Mouse (Mus musculus) right cerebral cortex, postnatal 25 days (tissue): ENCODE measurements around the gene Aspm.
"Not testable (repeated sequence)": the region's sequence is repeated elsewhere in the genome, so short reads cannot be mapped to it uniquely, and the experiment has no call there.

Experiments used
- DNase-seq: peaks from one replicate; pipeline ENCODE4 v3.0.0; 2022

Gene Aspm

DNA sequence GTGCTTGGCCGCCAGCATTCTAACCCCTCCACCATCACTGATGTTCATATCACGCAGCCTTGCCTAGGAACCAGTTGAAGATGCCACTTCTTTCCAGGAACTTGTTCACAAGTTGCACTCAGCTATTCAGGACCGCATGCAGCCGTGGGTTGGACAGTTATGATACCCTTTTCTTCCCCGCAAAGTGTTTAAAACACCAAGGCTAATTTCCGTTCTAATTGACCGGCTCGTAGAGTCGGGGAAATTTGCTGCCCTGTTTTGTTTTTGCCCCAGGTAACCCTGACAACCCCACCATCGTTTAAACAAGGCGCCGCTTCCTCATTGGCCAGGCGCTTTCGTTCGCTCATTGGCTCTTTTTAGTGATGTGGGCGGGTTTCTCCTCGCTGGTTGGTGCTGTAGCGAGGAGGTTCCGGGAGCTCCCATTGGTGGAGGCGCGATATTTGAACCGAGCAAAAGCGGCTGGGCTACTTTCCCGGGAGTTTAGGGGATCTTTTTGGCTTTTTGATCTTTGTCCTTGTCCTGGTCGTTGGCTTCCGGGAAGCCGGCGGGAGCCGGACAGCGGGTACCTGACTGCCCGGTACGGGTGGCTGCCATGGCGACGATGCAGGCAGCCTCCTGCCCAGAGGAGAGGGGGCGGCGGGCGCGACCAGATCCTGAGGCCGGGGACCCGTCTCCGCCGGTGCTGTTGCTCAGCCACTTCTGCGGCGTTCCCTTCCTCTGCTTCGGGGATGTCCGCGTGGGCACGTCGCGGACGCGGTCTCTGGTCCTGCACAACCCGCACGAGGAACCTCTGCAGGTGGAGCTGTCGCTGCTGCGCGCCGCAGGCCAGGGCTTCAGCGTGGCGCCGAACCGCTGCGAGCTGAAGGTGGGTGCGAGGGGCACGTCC lies at the start of gene Aspm:
Aspm (plus strand) TSS at position 433 of the 886 bp plus-strand sequence.
- peak; percentile 84 for DNase-seq

DNA sequence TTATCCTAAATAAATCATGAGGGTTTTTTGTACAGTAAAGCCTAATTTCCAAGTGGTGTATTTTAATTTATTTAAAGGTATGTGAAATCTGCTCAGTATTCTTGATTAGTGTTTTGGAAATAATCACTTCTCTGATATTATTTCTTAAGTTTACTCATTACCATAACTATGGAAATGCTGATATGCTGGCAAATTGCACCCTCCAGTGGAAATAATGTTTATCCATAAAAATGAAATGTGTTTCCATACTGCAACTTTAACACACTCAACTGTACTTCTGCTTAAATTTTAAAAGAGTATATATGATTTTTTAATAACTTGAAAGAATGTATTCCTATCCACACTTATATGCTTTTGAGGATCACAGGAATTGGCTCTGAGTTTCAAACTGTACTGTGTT lies 48.8 kb upstream of the Aspm start:
- no peak for DNase-seq

DNA sequence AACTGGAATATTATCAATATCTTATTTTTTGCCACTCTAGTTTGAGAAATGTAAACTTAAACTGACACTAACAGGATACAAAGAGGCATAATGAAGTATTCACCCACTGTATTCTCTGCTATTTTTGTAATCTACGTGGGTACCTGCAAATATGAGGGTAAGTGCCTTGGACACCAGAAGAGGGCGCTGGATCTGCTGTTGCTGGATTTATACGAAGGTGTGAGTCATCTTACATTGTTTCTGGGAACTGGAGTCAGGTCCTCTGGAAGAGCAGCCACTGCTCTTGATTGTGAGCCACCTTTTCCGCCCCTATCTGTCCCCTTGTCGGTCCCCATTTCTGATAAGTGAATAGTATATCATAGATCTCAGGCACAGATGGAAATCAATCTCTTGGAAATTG lies 46.9 kb upstream of the Aspm start:
- DNase-seq, result no peak

DNA sequence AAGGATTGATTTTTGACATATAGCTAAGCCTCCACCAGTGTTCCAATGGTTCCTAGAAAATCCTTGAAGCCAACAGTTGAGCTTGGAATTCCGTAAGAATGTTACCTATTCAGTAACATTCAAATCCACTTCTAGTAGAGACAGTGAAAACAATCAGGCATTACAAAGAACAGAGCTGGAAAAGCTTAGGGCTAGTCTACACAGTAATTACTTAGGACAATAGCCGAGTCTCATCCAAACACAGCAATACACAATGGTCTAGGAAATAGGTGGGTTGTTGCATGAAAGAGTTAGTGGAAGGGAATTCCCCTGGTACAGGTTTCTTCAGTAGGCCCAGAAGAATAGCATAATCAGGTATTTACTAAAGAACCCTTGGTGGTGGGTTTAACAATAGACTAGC lies 42.2 kb upstream of the Aspm start:
- not testable (repeated sequence) for DNase-seq

DNA sequence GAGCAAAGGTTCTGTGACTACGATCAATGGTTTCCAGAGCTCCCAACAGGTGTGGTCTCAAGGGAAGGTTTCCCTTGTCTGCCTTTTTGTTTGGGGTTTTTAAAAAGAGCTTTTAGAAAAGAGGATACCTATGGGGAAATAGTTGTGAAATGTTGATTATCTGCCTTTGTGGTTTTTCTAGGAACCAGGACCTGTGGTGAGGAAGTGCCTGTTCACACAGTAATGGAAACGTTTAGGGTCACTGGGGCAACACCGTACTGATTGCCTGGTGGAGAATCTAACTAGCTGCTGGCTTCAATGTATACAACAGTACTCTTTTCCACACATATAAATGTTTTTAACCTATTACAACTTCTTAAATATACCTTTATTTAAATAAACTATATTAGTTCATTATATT lies 41.1 kb upstream of the Aspm start:
- DNase-seq, result no peak

DNA sequence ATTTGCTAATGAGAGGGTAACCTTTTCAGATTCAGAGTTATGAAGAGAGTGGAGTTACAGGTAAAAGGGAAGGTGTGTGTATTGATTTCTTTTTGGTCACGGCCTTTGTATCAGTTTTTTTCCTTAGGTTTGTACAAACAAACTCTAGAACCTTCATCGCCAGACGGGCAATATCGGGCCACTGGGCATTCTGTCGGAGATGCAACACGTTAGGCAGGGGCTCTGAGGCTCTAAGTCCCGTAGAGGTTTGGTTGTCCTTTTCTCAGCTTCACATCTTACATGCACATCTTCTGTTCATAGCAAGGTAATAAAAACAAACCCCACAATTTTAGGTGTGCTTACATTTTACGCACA lies 33.1 kb upstream of the Aspm start:
- DNase-seq, result no peak

DNA sequence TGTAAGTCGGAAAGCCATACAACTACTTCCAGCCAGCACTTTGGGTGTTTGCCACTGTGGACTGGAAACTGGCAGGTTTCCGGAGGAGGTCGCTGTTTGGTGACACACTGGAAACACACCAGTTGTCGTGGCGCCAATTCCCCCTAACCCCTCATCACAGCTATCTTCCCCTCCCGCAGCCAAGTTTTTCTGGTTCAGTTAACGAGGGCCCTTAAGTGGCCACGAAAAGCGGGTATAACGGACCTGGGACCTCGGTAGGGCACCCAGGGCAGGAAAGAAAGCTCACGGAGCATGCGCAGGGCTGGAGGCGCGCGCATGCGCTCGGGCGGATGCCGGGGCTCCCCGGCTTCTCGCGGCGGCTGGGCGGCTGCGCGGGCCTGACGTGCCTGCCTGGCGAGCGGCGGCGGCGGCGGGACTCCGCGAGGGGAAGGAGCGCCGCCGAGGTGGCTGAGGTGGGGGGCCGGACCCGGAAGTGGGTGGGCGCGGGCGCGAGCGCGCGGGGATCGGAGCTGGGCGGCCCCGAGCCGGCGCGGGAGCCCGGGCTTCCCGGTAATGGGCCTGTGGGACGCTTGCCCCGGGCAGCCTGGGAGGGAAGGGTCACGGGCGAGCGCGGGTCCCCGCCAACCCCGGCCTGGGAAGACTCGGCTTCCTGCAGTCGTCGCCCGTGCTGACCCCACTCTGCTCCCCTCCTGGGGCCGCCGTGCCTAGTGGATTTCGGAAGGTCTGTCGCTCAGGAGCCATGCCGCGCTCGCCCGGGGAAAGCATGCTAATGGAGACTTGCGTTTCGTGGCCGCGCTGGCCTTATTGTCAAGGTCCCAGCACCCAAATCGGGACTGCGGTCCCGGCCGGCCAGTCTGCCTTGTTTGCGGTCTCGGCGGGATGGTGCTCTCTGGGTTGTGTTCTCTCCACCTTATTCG lies 32.4 kb upstream of the Aspm start, which contains the start of gene Zbtb41:
Zbtb41 (plus strand) TSS at position 414 of the 917 bp plus-strand sequence.
- DNase-seq, result peak; percentile 91

DNA sequence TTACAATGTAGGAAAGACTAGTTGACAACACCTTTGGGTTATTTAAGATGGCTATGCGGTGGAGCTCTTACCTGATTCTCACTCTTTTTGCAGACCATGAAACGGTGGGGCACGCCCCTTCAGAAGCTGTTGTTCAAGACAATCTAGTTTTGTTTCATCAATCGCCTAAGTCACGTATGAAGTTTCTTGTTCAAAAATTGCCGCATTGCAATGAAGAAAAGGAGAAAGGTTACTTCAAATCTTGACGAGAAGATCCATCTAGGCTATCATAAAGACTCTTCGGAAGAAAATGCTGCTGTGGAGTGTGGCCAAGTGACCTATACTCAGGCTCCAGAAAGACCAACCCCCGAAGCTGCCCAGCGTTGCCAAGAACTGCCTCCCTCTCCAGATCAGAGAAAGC lies 31.6 kb upstream of the Aspm start:
- DNase-seq, result no peak

DNA sequence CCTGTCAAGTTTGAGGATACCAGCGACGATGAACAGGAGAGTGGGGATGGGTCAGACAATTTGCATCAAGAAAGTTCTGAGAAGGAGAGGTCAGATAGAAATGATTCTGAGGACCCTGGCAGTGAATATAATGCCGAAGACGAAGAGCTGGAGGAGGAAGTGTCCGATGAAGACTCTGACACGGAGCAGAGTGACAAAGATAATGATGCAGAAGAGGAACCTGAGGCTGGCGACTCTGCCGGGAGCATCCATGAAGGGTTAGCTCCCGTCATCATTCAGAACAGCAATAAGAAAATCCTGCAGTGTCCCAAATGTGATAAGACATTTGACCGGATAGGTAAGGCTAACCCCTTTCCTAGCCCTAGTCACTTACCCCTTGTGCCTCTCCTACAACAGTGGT lies 30.6 kb upstream of the Aspm start:
- no peak for DNase-seq

DNA sequence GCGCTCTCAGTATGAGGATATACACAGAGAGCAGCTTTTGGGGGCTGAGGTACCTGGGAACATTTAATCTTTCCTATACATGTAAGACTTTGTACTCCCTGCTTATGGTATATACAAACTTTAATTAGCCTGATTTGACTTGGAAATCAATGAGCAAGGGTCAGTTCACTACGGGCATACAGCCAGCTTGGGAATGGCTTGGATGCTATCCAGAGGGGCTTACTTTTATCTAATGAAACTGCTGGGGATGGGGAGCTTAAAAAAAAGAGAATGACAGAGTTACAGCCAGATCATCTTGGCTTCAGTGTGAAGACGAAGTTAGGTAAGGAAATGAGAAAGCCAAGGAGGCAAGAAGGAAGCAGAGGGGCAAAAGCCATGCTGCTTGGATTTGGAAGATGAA lies 29.6 kb upstream of the Aspm start:
- no peak for DNase-seq

DNA sequence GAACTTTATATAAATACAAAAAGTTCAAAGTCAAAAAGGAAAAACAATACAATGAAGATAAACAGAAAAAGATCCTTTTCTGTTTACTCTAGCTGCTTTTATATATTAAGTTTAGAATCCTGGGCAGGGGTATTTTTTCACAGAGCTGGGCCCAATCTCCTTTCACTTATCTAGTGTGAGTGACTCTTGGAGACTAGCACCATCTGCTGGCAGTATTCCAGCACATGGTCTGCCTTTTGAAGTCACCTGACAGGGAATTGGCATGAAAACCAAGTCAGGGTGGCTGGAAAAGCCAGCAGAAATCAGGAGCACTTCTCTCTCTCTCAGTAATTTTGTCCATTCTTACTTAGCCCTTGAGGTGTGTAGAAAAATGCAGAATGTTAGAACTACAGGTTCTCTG lies 16.2 kb upstream of the Aspm start:
- no peak for DNase-seq

DNA sequence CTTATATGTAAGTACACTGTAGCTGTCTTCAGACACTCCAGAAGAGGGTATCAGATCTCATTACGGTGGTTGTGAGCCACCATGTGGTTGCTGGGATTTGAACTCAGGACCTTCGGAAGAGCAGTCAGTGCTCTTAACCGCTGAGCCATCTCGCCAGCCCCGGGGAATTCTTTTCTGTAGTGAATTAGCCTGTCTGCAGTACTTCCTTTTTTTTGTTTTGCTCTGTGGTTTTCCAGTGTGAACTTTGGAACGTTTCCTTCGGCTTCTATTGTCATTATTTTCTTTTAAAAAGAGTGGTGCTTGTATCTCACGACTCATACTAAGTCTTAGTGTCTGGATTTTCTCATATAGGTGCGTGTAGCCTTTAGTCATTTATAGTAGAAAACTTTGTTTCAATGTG lies 11.5 kb upstream of the Aspm start:
- DNase-seq, result not testable (repeated sequence)

DNA sequence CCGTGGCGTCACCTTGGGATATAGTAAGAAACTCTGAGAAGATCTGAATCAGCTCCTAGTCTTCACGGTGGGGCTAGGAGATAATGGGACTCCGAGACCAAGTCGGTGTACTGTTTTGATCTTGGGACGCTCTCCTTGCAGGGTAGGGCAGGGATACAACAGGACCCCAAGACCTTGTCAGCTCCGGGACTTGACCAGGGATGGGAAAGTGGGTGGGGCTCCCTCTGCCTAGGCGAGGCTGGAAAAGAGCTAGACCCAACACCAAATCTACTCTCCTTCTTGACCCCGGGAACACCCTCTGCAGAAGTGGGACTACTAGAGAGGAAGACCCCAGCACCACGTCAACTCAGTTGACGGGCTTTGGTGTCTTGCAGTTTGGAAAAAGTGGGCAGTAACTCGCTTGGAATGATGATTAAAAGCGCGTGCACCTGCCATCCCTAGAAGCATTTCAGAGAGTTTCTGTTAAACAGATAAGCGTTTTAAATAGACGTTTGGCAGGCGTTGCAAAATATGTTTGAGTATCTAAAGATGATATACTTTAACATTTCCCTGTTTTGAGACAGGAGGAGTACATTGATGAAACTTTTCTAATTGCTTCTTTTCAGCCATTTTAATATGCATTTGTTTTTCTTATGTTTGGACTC lies 776 bp downstream of the Aspm start:
- no peak for DNase-seq

DNA sequence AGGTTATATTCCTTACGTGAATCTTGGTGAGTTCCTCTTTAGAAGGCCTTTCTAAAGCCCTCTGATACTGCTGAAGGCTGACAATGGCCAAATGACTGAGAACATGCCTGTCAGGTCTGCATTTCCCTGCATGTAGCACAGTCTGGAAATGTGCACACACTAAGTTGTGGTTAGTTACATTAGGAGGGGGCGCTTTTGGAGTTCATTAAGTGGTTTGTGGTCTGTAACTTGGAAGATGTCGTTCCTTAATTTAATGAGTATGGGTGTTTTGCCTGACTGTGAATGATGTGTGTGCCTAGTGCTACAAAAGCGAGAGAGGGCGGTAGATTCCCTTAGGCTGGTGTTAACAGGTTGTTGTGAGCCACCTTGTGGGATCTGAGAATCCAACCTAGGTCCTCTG lies 6.2 kb downstream of the Aspm start:
- DNase-seq, result no peak

DNA sequence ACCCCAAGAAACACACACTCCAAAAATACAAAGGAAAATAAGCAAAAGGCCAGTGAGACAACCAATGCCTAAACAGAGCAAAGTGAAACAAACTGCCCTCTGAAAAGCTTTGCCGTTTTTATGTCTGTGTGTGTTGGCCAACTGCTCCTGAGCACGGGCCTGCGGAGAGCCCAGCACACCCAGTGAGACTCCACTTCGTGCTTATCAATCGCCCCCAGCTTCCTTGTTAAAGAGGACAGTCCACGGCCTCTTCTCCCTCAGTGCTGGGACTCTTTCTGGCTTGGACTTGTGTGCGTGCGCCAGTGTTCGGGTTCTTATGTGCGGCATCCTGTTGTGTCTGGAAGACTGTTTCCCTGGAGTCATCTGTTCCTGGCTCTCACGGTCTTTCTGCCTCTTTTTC lies 11.4 kb downstream of the Aspm start:
- no peak for DNase-seq

DNA sequence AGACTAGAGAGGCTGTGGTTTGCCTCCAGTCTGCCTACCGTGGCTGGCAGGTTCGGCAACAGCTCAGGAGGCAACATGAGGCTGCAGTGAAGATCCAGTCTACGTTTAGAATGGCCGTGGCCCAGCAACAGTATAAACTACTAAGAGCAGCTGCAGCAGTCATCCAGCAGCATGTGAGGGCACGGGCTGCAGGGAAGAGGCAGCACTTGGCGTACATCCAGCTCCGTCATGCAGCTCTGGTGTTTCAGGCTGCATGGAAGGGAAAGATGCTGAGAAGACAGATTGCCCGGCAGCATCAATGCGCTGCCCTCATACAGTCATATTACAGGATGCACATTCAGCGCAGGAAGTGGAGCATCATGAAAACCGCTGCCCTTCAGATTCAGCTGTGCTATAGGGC lies 24.3 kb downstream of the Aspm start:
- DNase-seq, result no peak

DNA sequence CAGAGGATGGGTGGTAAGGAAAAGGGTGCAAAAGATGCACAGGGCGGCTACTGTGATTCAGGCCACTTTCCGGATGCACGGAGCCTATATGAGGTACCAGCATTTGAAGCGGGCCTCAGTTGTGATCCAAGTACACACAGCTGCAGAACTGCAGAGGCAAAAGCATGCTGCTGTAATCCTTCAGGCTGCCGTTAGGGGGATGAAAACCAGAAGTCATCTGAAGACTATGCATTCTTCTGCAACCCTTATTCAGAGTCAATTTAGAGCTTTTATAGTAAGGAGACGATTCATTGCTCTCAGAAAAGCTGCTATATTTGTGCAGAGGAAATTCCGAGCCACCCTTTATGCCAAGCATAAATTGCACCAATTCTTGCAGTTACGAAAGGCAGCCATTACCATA lies 25.7 kb downstream of the Aspm start:
- no peak for DNase-seq

DNA sequence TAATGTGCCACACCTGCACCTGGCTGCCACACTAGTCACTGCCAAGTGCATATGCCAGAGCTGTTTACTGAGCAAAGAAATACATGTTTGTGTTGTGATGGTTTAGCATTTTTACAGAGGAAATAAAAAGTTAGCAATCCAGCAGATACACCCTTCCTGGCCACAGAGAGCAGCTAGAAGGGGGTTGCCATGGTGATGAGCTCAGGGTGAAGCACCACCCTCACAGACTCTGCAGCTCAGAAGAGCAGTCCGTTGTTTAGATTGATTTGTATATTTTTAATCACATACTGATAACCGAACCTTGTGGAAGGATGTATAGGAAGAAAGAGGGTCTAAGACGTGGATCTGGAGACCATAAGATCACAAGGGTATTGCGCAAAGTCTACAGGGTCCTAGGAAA lies 26.6 kb downstream of the Aspm start:
- no peak for DNase-seq

DNA sequence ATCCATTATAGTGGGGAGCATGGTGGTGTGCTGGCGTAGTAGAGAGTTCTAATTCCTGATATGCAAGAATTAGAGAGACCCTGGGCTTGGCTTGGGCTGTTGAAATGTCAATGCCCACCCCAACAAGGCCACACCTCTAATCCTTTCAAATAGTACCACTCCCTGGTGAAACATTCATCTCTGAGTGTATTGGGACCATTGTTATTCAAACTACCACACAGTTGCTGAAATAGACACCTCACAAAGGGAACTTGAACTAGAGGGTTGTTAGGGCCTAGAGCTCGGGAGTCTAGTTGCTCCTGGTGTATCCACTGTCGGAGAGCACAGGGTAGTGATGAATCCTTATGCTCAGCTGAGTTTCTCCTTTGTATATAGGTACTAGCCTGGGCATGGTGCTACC lies 40.1 kb downstream of the Aspm start:
- DNase-seq, result no peak

DNA sequence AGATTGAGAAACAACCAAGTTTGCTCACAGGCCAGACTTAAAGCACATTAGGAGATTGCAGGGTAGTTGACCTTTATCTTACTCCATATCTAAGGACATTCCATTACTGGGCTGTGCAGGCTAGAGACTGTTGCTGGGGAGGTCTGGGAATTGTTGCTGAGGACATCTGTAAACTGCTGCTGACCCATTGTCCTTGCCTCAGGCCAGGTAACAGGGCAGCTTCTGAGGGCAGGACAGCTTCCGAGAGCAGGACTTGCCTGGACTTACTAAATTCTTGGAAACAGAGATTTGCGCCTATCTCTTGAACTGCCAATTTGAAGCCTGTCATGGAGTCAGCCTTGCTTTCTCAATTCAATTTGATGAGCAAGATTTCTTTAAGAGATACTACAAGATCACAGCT lies 40.8 kb downstream of the Aspm start:
- no peak for DNase-seq

DNA sequence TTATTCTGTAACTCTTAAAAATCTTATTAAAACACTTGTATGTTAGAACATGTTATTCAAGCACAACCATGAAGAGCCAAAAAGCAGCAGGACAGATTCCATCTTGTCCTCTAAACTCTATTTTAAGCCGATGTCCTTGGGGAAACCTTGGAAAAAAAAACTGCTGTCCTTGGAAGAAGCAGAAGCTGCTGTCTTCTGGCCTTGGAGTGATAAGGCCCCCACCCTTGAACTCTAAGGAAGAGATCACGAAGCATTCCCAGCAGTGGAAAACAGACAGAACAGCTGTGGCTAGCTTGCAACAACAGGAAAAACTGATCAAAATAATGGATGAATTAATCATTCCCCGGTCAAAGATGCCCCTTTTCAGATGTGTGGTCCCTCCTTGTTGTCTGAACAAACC lies 41.6 kb downstream of the Aspm start:
- DNase-seq, result no peak

DNA sequence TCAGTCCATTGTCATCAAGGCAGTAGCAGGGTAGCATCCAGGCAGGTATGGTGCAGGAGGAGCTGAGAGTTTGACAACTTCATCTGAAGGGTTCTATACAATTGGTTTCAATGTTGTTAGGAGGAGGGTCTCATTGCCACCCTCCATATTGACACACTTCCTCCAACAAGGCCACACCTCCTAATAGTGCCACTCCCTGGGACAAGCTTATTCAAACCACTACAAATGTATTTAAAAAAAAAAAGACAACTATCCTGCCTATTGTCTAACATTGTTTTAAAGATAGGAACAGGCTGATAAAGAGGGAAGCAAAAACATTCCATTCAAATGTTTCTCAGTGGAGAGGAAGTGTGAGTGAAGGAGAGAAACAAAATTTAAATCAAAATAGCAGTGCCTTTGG lies 45.2 kb downstream of the Aspm start:
- no peak for DNase-seq

DNA sequence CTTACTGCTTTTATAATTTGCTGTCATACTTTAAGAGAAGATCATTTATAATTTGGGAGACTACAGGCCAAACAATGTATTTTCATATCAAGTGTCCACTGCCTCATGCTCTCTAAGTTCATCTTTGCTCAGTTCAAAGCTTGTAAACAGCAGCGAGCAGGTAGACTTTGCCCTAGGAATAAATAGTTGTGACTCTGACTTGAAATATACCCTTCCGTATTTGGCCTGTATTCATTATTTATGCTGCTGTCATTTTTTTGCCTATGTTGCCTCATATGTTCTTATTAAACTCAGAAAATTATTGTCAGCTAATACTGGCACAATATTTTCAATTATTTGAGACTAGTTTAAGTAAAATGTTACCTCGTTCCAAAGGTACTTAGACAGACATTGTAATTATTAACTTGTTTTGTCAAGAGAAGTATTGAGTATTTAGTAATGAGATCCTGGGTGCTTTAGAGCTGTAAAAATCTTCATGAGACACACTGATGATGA lies 46.7 kb downstream of the Aspm start, which contains the start of gene F13b:
F13b (plus strand) TSS at position 445 of the 495 bp plus-strand sequence.
- DNase-seq, result no peak
